Mouse (Mus musculus): ENCODE data around the gene Foxp2. TPM values are rescaled to one million over a fixed set of nuclear protein-coding genes. Genes with fewer than 3 reads are reported as not detected.

Gene Foxp2
- polyA plus RNA-seq, 1 experiment = 8.3 TPM

DNA sequence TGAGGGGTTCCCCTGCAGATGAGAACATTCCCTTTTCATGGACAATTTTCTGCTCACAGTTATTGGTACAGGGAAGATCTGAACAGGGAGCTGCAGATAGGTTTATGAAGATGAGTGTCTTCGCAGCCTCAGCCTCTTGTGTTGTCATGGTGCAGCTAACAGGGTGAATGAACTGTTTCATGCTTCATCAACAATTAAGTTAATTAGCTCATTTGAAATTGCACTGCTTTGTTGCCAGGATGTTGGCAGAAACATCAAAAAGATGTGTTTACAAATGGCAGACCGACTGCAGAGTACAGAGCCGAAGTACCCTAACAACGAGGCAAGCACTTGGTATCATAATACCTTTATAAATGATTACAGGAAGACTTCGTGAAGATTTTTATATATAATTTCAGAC, 496.3 kb downstream of the Foxp2 start:
- Histone ChIP-seq H3K4me3 (ENCODE audit: insufficient read depth, low read length) (no peak overlapping the region), H3K4me1 (ENCODE audit: control insufficient read depth, insufficient read depth, low read length) (no peaks in the 10 kb centered on the region), H3K27ac (ENCODE audit: insufficient read depth, low read length) (no peak overlapping the region)
- no peak for TF ChIP-seq POLR2A (IDR thresholded peaks at IDR 0.05; ENCODE audit: extremely low read depth, insufficient read depth, low read length)
- no peak for TF ChIP-seq CTCF (IDR thresholded peaks at IDR 0.05; ENCODE audit: extremely low read depth, insufficient read depth, low read length)

- Histone ChIP-seq H3K27ac (ENCODE audit: insufficient read depth, low read length) (no peak overlapping the region), H3K4me1 (ENCODE audit: control insufficient read depth, insufficient read depth, low read length) (no peaks in the 10 kb centered on the region), H3K4me3 (ENCODE audit: insufficient read depth, low read length) (no peak overlapping the region)
- TF ChIP-seq CTCF (IDR thresholded peaks at IDR 0.05; ENCODE audit: extremely low read depth, insufficient read depth, low read length) (no peak), POLR2A (IDR thresholded peaks at IDR 0.05; ENCODE audit: extremely low read depth, insufficient read depth, low read length) (no peak)
Measured at GRCm38 (mm10) chr6:15401138-15401537, 500.0 kb downstream of the Foxp2 start.

DNA sequence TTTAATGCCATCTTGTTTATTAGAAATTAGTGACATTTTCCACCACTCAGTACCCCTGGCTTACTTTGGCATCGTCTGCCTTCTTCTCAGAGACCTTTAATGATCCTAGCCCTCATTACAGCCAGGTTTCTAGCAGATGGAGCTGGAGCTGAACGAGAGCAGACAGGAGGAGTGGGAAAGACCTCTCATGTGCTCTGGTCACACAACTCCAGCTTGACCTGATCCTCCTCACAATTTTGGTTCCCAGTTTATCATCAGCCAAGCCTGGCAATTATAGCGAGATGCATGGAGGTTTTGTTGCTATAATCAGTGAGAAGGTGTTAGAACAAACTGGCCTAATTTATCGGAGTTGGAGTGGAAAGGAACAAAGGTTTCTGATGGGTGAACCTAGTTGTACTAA, 500.9 kb downstream of the Foxp2 start:
- H3K4me1 ChIP-seq (ENCODE audit: control insufficient read depth, insufficient read depth, low read length) = no peaks in the 10 kb centered on the region
- TF ChIP-seq POLR2A (IDR thresholded peaks at IDR 0.05; ENCODE audit: extremely low read depth, insufficient read depth, low read length) = no peak
- H3K4me3 ChIP-seq (ENCODE audit: insufficient read depth, low read length) = no peak overlapping the region
- no peak overlapping the region for H3K27ac ChIP-seq (ENCODE audit: insufficient read depth, low read length)

GRCm38 (mm10) chr6:15415099-15415498, 514.0 kb downstream of the Foxp2 start:
- H3K27ac ChIP-seq (ENCODE audit: insufficient read depth, low read length) = no peak overlapping the region
- no peak overlapping the region for H3K4me3 ChIP-seq (ENCODE audit: insufficient read depth, low read length)
- H3K4me1 ChIP-seq (ENCODE audit: control insufficient read depth, insufficient read depth, low read length) = no peaks in the 10 kb centered on the region
- TF ChIP-seq POLR2A (IDR thresholded peaks at IDR 0.05; ENCODE audit: extremely low read depth, insufficient read depth, low read length) = no peak
- TF ChIP-seq CTCF (IDR thresholded peaks at IDR 0.05; ENCODE audit: extremely low read depth, insufficient read depth, low read length) = peak; percentile 32; the same call in 1 of the 2 replicates

DNA sequence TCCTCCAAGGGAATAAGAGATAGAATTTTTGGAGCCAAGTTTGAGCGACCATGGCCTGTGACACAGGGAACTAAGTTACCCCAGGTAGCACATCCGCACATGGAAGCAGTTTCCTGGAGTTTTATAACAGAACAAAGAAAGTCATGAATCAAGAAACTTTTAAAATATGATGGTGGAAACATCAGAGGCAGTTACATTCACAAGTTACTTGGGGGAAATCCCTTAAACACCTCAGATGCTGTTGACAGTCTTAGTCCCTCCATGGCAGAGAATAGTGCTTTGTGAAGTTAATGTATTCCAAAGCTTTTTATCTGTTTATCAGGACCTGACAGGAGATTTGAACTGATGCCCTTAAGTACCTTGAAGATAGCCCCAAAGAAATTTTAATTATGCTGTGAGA, 558.6 kb downstream of the Foxp2 start:
- no peak overlapping the region for H3K4me3 ChIP-seq (ENCODE audit: insufficient read depth, low read length)
- TF ChIP-seq POLR2A (IDR thresholded peaks at IDR 0.05; ENCODE audit: extremely low read depth, insufficient read depth, low read length) (no peak), CTCF (IDR thresholded peaks at IDR 0.05; ENCODE audit: extremely low read depth, insufficient read depth, low read length) (no peak)
- no peaks in the 10 kb centered on the region for H3K4me1 ChIP-seq (ENCODE audit: control insufficient read depth, insufficient read depth, low read length)
- no peak overlapping the region for H3K27ac ChIP-seq (ENCODE audit: insufficient read depth, low read length)

DNA sequence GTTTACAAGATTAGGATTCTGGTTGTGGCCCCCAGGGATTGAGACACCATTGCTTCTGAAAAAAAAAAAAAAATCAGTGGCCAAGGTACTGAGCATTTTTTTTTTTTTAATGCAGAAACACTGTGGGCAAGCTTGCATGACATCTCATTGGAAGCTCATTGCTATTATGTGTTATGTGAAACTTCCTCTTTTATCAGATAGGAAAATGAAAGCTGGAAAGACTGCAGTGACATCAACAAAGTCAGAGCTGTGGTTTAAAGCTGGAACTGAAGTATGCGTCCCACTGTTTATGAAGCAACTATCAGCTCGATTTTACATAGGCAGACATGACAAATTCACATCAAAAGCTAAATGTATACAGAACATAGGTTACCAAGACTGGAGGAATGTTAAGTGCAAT, 562.2 kb downstream of the Foxp2 start:
- TF ChIP-seq POLR2A (IDR thresholded peaks at IDR 0.05; ENCODE audit: extremely low read depth, insufficient read depth, low read length) (no peak), CTCF (IDR thresholded peaks at IDR 0.05; ENCODE audit: extremely low read depth, insufficient read depth, low read length) (no peak)
- Histone ChIP-seq H3K27ac (ENCODE audit: insufficient read depth, low read length) (no peak overlapping the region), H3K4me3 (ENCODE audit: insufficient read depth, low read length) (no peak overlapping the region), H3K4me1 (ENCODE audit: control insufficient read depth, insufficient read depth, low read length) (no peaks in the 10 kb centered on the region)

DNA sequence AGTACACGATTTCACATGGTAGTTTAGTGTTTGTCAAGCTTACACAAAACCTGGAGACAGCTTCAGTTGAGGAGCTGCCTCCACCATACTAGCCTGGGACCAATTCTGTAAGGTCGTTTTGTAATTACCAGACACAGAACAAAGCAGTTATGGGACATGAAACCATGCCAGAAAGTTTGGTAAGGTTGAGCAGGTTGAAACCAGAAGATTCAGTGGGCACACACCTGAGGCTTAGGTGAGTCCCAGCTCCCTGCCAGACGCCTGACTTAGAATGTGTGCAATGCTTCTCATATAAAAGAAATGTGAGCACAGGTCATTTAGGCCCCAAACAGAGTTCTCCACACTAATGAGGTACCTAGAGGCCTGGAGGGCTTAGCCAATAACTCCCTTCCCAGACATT, 564.3 kb downstream of the Foxp2 start:
- H3K4me1 ChIP-seq (ENCODE audit: control insufficient read depth, insufficient read depth, low read length) = no peaks in the 10 kb centered on the region
- TF ChIP-seq POLR2A (IDR thresholded peaks at IDR 0.05; ENCODE audit: extremely low read depth, insufficient read depth, low read length) (no peak), CTCF (IDR thresholded peaks at IDR 0.05; ENCODE audit: extremely low read depth, insufficient read depth, low read length) (no peak)
- no peak overlapping the region for H3K27ac ChIP-seq (ENCODE audit: insufficient read depth, low read length)
- no peak overlapping the region for H3K4me3 ChIP-seq (ENCODE audit: insufficient read depth, low read length)

DNA sequence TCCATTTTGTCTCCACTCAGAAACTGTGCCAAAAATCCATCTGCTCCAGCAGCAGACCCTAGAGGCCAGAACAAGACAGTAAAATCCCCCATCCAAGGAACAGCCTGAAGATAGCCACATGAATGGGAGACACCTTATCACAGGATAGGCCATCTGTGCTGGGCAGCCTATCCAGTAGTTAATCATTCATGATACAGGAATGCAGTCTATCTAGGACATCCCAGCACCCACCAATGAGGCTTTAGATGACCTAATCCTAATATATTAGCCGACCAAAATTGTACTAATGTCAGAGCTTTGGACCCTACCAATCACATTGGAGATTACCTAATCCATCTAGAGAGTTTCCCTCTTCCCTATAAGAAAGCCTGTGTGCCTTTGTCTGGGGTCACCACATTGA, 565.5 kb downstream of the Foxp2 start:
- no peak for TF ChIP-seq CTCF (IDR thresholded peaks at IDR 0.05; ENCODE audit: extremely low read depth, insufficient read depth, low read length)
- no peak for TF ChIP-seq POLR2A (IDR thresholded peaks at IDR 0.05; ENCODE audit: extremely low read depth, insufficient read depth, low read length)
- Histone ChIP-seq H3K4me1 (ENCODE audit: control insufficient read depth, insufficient read depth, low read length) (no peaks in the 10 kb centered on the region), H3K4me3 (ENCODE audit: insufficient read depth, low read length) (no peak overlapping the region), H3K27ac (ENCODE audit: insufficient read depth, low read length) (no peak overlapping the region)

GRCm38 (mm10) chr6:15486909-15487308, 585.8 kb downstream of the Foxp2 start:
- Histone ChIP-seq H3K4me3 (ENCODE audit: insufficient read depth, low read length) (no peak overlapping the region), H3K27ac (ENCODE audit: insufficient read depth, low read length) (no peak overlapping the region), H3K4me1 (ENCODE audit: control insufficient read depth, insufficient read depth, low read length) (no peaks in the 10 kb centered on the region)
- TF ChIP-seq CTCF (IDR thresholded peaks at IDR 0.05; ENCODE audit: extremely low read depth, insufficient read depth, low read length) (no peak), POLR2A (IDR thresholded peaks at IDR 0.05; ENCODE audit: extremely low read depth, insufficient read depth, low read length) (no peak)

Other genes with a start within 250 kb of the Foxp2 start
- 0.02 TPM in 1 of 2 replicates, not detected in the other for gene Ppp1r3a, start 146.1 kb upstream of the Foxp2 start, polyA plus RNA-seq (2012; rRNA removed)

Data from cortical plate, adult 2 months (tissue).